Mouse (Mus musculus) hindbrain, embryonic 11.5 days (tissue): ENCODE results near the gene Slc2a5. TPM values are rescaled to one million over a fixed set of nuclear protein-coding genes. Genes with fewer than 3 reads are reported as not detected.

ENCODE experiments used
- ATAC-seq: fragments of 200-750 bp; cut with Nextera tagmentation; 2 replicates; pipeline ENCODE4 v1.8.0; 2017; ENCODE audit warnings: mild to moderate bottlenecking, moderate TSS enrichment, moderate library complexity; ENCODE audit not compliant: low FRiP score
- DNase-seq: peaks from one replicate; pipeline ENCODE4 v3.0.0-alpha.2; 2015; ENCODE audit warnings: low spot score
- H3K27ac ChIP-seq: fragments of 300-500 bp; sonication (generic); 2 replicates; pipeline ENCODE4 v1.5.1; 2014; ENCODE audit warnings: mild to moderate bottlenecking, low read depth, low read length
- H3K27me3 ChIP-seq: fragments of 300-500 bp; sonication (generic); 2 replicates; pipeline ENCODE4 v1.6.1; 2014; ENCODE audit warnings: mild to moderate bottlenecking, low read length, moderate library complexity, mixed read lengths; ENCODE audit not compliant: control insufficient read depth, insufficient read depth
- H3K36me3 ChIP-seq: fragments of 300-500 bp; sonication (generic); 2 replicates; pipeline ENCODE4 v1.6.1; 2014; ENCODE audit warnings: mild to moderate bottlenecking, low read length, moderate library complexity, mixed read lengths; ENCODE audit not compliant: control insufficient read depth, insufficient read depth
- H3K4me1 ChIP-seq: fragments of 300-500 bp; sonication (generic); replicated peaks from 2 replicates; pipeline ENCODE4 v1.6.1; 2014; ENCODE audit warnings: low read length, mixed read lengths; ENCODE audit not compliant: control insufficient read depth, insufficient read depth
- H3K4me2 ChIP-seq: fragments of 300-500 bp; sonication (generic); replicated peaks from 2 replicates; pipeline ENCODE4 v1.6.1; 2014; ENCODE audit warnings: mild to moderate bottlenecking, low read depth, low read length
- H3K4me3 ChIP-seq: fragments of 300-500 bp; sonication (generic); 2 replicates; pipeline ENCODE4 v1.5.1; 2014; ENCODE audit warnings: low read depth, low read length
- H3K9ac ChIP-seq: fragments of 300-500 bp; sonication (generic); 2 replicates; pipeline ENCODE4 v1.6.1; 2014; ENCODE audit warnings: low read depth, low read length
- H3K9me3 ChIP-seq: fragments of 300-500 bp; sonication (generic); 2 replicates; pipeline ENCODE4 v1.6.1; 2016; ENCODE audit warnings: low read length; ENCODE audit not compliant: control insufficient read depth
- WGBS: fragments of 180-500 bp; shearing (Covaris S2); extraction: QIAGEN DNeasy Blood & Tissue Kit; methylation state at CpG from one replicate; pipeline ENCODE4 v1.1.7; 2014; 5-methylcytosine and 5-hydroxymethylcytosine counted together
- polyA plus RNA-seq: library from polyadenylated mRNA; unstranded; fragments of >200 nt; fragmentation: Nextera tagmentation; extraction: Ambion mirVana; gene quantifications from 2 replicates; pipeline ENCODE4 v1.2.1, GENCODE M21; 2014

The Slc2a5 gene
- polyA plus RNA-seq = 1.3 TPM in 2 replicates

DNA sequence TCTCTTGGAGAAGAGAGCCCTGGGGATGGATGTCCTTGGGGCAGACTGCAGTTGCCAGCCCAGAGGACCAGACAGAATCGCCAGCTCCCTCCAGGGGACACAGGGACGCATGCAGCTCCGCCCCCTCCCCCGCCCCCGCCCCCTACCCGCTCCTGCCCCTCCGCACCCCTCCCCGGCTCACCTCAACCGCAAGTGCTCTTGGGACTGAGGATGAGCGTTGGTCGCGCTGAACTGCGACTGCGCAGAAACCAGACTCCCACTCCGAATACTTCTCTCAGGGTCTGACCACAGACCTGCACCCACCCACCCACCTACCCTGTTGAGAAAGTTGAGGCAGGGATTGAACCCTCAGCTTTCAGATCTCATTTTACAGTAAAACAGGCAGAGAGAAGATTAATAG is at the start of gene Slc2a5:
Slc2a5 (plus strand) TSS at position 229 of the 400 bp plus-strand sequence.
- DNase-seq (peak; percentile 58), ATAC-seq (no peak)
- peak within 1 kb of the TSS; percentile 1; the same call in 1 of the 2 replicates for H3K4me2 ChIP-seq
- no peak within 1 kb of the TSS for H3K9ac ChIP-seq
- no peak within 1 kb of the TSS for H3K27ac ChIP-seq
- H3K36me3 ChIP-seq = no peaks in the 10 kb centered on the region
- H3K27me3 ChIP-seq = no peaks in the 10 kb centered on the region
- no peak within 1 kb of the TSS for H3K4me3 ChIP-seq
- H3K9me3 ChIP-seq = no peaks in the 10 kb centered on the region
- WGBS = 4% methylated on average over 15 of the region's 15 CpGs
- H3K4me1 ChIP-seq = peaks cover 5% of the 10 kb centered on the region

DNA sequence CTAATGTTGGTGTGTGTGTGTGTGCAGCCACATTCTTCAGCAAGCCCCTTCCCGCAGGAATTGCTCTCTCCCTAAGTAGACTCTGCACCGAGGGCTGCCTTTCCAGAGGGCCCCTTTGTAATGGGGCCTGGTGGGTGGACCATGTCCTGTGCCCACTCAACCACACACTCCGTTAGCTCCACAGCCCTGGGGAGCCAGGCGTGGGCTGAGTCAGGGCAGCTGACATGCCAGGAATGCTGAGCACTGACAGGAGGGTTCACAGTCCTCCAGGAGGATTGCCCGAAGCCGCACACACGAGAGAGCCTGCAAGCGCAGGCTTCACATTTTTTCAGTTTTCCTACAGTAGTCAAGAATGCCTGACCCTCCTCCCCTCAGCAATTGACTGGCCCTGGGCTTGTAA is 48.9 kb upstream of the Slc2a5 start:
- DNase-seq = no peak
- Histone ChIP-seq H3K9ac (no peak overlapping the region), H3K4me1 (no peaks in the 10 kb centered on the region), H3K27ac (no peak overlapping the region), H3K4me3 (no peak overlapping the region), H3K4me2 (no peak overlapping the region), H3K9me3 (no peaks in the 10 kb centered on the region), H3K36me3 (no peaks in the 10 kb centered on the region), H3K27me3 (no peaks in the 10 kb centered on the region)
- ATAC-seq = no peak
- 60% methylated on average over 8 of the region's 8 CpGs for WGBS

DNA sequence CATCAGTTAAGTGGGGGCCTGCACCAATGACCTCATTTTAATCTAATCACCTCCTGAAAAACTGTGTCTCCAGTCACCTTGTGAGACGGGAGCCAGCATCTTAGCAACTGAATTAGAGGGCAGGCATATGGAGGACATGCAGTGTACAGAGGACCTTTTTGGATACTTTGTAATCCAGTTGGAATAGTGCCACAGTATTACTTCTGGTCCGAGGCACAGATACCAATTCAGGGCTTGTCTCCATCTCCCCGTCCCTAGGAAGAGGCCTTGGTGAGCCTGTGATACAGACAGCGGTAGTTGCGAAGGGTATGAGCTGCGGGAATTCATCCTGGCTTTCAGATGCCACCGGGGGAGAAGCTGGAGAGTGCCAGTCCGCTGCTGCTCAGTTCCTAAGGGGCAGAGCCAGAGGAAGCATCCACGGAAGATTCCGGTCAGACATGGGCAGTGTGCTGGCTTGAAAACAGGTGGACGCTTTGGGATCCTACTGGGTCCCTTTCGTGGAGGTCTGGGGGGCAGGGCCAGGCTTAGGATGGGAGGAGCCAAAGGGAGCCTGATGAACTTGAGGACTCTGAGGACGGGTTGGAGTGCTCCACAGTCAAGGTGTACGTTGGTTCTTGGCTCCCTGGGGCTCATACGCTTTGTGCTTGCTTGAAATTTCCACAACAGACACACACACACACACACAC is 46.5 kb upstream of the Slc2a5 start:
- ATAC-seq = no peak
- WGBS = 63% methylated on average over 15 of the region's 15 CpGs
- H3K4me1 ChIP-seq = no peaks in the 10 kb centered on the region

DNA sequence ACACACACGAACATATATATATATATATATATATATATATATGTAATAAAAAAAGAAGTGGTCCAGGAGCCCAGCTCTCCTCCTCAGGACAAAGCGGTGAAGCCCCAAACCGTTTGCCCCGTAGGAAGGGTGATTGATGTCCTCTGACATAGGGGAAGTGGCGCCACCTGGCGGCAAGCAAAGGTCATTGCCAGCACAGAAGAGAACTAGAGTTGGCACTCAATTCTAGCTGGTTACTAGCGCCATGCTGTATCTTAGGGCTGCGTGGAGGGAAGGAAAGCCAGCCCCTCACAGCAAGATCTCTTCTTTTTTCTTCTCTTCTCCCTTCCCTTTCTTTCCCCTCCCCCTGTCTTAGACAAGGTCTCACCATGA is 46.0 kb upstream of the Slc2a5 start:
- 12% methylated on average over 8 of the region's 8 CpGs for WGBS
- peak; percentile 68 for DNase-seq
- ATAC-seq = no peak

More for the DNA sequence above, 46.5 kb upstream of the Slc2a5 start:
- Histone ChIP-seq H3K9me3 (no peaks in the 10 kb centered on the region), H3K4me2 (no peak overlapping the region), H3K9ac (no peak overlapping the region), H3K27ac (no peak overlapping the region), H3K4me3 (no peak overlapping the region), H3K36me3 (no peaks in the 10 kb centered on the region), H3K27me3 (no peaks in the 10 kb centered on the region)
- DNase-seq = no peak

DNA sequence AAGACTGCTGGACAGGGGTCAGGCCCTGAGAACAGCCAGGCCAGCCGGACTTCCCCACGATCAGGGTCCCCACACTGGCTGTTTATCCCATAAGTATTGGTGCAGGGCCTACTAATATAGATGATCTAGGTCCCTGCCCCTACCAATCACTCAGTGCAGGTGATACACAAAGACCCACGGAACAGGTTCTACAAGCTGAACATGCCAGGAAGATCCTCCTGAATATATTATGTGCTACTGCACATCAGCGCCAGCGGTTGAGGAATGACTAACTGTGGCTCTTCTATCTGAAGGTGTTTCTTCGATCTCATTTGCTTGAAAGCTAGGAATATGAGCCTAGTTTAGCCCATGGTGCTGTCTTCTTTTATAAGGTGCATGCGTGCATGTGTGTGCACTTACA is 43.7 kb upstream of the Slc2a5 start:
- Histone ChIP-seq H3K9ac (no peak overlapping the region), H3K27me3 (no peaks in the 10 kb centered on the region), H3K4me3 (no peak overlapping the region), H3K4me1 (no peaks in the 10 kb centered on the region), H3K27ac (no peak overlapping the region), H3K36me3 (no peaks in the 10 kb centered on the region), H3K4me2 (no peak overlapping the region), H3K9me3 (no peaks in the 10 kb centered on the region)
- DNase-seq (no peak), ATAC-seq (no peak)
- 85% methylated on average over 7 of the region's 7 CpGs for WGBS

More for the DNA sequence above, 46.0 kb upstream of the Slc2a5 start:
- Histone ChIP-seq H3K4me1 (no peaks in the 10 kb centered on the region), H3K27ac (no peak overlapping the region), H3K9me3 (no peaks in the 10 kb centered on the region), H3K27me3 (no peaks in the 10 kb centered on the region), H3K4me3 (no peak overlapping the region), H3K4me2 (no peak overlapping the region), H3K9ac (no peak overlapping the region), H3K36me3 (no peaks in the 10 kb centered on the region)

DNA sequence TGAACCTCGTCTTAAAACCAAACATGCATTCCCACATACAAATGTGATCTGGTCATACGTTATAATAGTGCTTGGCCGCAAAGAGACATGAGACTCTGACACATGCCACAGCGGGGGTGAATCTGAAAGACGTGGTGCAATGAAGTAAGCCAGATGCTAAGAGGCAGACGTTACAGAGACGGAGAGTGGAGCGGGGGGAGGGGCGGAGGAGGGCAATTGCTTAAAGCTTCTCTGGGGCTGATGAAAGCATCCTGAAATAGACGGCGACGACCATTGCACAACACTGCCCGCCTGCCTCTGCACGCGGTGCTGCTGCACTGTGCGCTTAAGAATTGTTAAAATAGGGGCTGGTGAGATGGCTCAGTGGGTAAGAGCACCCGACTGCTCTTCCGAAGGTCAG is 42.9 kb upstream of the Slc2a5 start:
- Histone ChIP-seq H3K4me1 (no peaks in the 10 kb centered on the region), H3K27ac (no peak overlapping the region), H3K36me3 (no peaks in the 10 kb centered on the region), H3K27me3 (no peaks in the 10 kb centered on the region), H3K9ac (no peak overlapping the region), H3K4me2 (no peak overlapping the region), H3K9me3 (no peaks in the 10 kb centered on the region), H3K4me3 (no peak overlapping the region)
- DNase-seq = peak; percentile 36
- no peak for ATAC-seq
- WGBS = 49% methylated on average over 18 of the region's 18 CpGs

DNA sequence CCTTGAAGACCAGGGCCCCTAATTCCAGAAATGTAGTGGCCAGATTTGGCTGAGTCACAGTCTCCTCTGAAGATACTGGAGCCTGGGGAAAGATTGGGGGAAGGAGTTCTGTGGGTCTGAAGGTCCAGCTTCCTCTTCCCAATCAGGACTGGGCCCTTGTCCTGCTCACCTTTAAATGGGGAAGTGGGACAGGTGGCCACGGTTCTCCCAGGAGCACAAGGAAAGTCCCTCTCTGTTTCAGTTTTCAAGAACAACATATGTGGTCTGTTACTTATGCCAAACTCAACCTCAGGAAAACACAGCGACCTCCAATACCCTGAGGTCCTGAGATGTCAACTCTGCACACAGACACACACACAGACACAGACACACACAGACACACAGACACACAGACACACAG is 40.4 kb upstream of the Slc2a5 start:
- WGBS = 76% methylated on average over 2 of the region's 2 CpGs
- Histone ChIP-seq H3K4me1 (no peaks in the 10 kb centered on the region), H3K9ac (no peak overlapping the region), H3K4me2 (no peak overlapping the region), H3K9me3 (no peaks in the 10 kb centered on the region), H3K36me3 (no peaks in the 10 kb centered on the region), H3K27me3 (no peaks in the 10 kb centered on the region), H3K4me3 (no peak overlapping the region), H3K27ac (no peak overlapping the region)
- DNase-seq = no peak
- ATAC-seq = no peak

DNA sequence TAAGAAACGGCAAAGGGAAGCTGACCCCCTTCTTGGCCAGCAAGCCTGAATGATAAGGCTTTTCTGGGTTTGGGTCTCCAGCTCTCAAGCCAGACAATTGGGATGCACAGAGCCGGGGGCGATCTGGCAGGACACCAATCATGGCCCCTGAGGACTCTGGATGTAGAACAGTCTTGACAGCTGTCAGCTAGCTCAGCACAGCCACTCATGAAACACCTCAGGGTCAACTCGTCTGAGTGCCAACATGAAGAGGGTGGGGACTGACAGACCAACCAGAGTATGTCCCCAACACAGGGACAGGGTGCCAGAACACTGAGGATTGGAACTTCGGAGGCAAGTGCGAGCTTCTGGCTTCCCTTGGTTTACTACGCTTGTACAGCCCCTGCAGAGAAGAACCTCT is 39.8 kb upstream of the Slc2a5 start:
- WGBS = 78% methylated on average over 7 of the region's 7 CpGs
- no peak overlapping the region for H3K9ac ChIP-seq
- H3K4me3 ChIP-seq = no peak overlapping the region
- DNase-seq = no peak
- H3K4me1 ChIP-seq = no peaks in the 10 kb centered on the region
- H3K27me3 ChIP-seq = no peaks in the 10 kb centered on the region
- H3K27ac ChIP-seq = no peak overlapping the region
- no peak for ATAC-seq
- no peak overlapping the region for H3K4me2 ChIP-seq
- no peaks in the 10 kb centered on the region for H3K9me3 ChIP-seq
- H3K36me3 ChIP-seq = no peaks in the 10 kb centered on the region

DNA sequence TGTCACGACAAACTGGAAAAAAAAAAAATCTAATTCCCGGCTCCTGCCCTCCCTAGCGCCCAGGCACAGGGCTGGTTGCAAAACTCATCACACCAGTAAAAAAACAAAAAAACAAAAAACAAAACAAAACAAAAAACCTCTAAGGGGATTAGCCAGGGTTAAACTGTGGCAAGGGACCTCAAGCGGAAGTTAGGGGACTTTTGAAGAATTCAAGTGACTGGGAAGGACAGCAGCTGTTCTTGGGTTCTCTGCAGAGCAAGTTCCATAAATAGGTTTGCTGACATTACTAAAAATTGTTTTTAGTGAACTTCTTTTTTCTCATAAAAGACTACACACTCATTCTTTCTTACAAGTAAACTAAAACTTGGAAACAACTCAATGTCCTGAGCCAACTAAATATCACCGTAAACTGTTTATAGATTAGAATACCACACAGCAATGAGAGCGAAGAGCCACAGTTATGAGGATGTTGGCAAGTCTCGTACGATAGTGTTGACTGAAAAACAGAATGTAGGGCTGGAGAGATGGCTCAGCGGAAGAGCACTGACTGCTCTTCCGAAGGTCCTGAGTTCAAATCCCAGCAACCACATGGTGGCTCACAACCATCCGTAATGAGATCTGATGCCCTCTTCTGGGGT is 38.6 kb upstream of the Slc2a5 start:
- Histone ChIP-seq H3K4me2 (no peak overlapping the region), H3K27me3 (no peaks in the 10 kb centered on the region), H3K9ac (no peak overlapping the region), H3K9me3 (no peaks in the 10 kb centered on the region), H3K4me1 (no peaks in the 10 kb centered on the region), H3K27ac (no peak overlapping the region), H3K4me3 (no peak overlapping the region), H3K36me3 (no peaks in the 10 kb centered on the region)
- DNase-seq = no peak
- no peak for ATAC-seq
- 89% methylated on average over 11 of the region's 11 CpGs for WGBS
